Mouse (Mus musculus) kidney, adult 2 months (tissue): ENCODE data around the gene Sult1c2. TPM values are rescaled to one million over a fixed set of nuclear protein-coding genes. Genes with fewer than 3 reads are reported as not detected.
"Not testable (repeated sequence)": the region's sequence is repeated elsewhere in the genome, so short reads cannot be mapped to it uniquely, and the experiment has no call there.

Experiments
- DNase-seq: peaks from one replicate; pipeline ENCODE4 v3.0.0; 2021
- H3K27ac ChIP-seq: fragments of 200-500 bp; 2 replicates; pipeline ENCODE4 v1.5.1; 2012; ENCODE audit warnings: low read depth, low read length, control low read depth, inconsistent platforms; ENCODE audit not compliant: insufficient read depth
- H3K27me3 ChIP-seq: fragments of 200-500 bp; replicated peaks from 2 replicates; pipeline ENCODE4 v1.6.1; 2012; ENCODE audit warnings: mild to moderate bottlenecking, moderate library complexity, low read length, inconsistent platforms; ENCODE audit not compliant: control insufficient read depth, insufficient read depth
- H3K36me3 ChIP-seq: fragments of 200-500 bp; 2 replicates; pipeline ENCODE4 v1.6.1; 2012; ENCODE audit warnings: mild to moderate bottlenecking, moderate library complexity, low read length, inconsistent platforms; ENCODE audit not compliant: control insufficient read depth, insufficient read depth
- H3K4me1 ChIP-seq: fragments of 200-500 bp; 2 replicates; pipeline ENCODE4 v1.6.1; 2011; ENCODE audit warnings: low read length; ENCODE audit not compliant: control insufficient read depth, insufficient read depth
- H3K4me3 ChIP-seq: fragments of 200-500 bp; 2 replicates; pipeline ENCODE4 v1.5.1; 2011; ENCODE audit warnings: mild to moderate bottlenecking, low read depth, low read length, control low read depth; ENCODE audit not compliant: insufficient read depth
- CTCF ChIP-seq: fragments of 200-500 bp; conservative IDR thresholded peaks from 2 replicates; pipeline ENCODE4 v1.5.1; 2011; ENCODE audit warnings: low read depth, mild to moderate bottlenecking, control low read depth, low read length, moderate library complexity, mixed read lengths; ENCODE audit not compliant: insufficient read depth, insufficient read length
- POLR2A ChIP-seq: fragments of 200-500 bp; IDR thresholded peaks from one replicate; pipeline ENCODE4 v1.6.1; 2011; ENCODE audit warnings: low read depth, low read length, control low read depth
- WGBS: fragments of 180-500 bp; shearing (Covaris S2); methylation state at CpG from one replicate; pipeline ENCODE4 v1.1.7; 2018; 5-methylcytosine and 5-hydroxymethylcytosine counted together
- polyA plus RNA-seq: library from polyadenylated mRNA; depleted of rRNA; stranded (reverse); fragments of >200 nt; gene quantifications from 2 replicates; pipeline ENCODE4 v1.2.3, GENCODE M21; 2012; rRNA removed

Sult1c2 gene
- 77.9 and 94.0 TPM in 2 replicates for polyA plus RNA-seq

- Histone ChIP-seq H3K27me3 (no peaks in the 10 kb centered on the region), H3K27ac (peak within 1 kb of the TSS; percentile 92), H3K4me3 (peak within 1 kb of the TSS; percentile 63), H3K4me1 (peaks cover 13% of the 10 kb centered on the region), H3K36me3 (no peaks in the 10 kb centered on the region)
- peak; percentile 95 for DNase-seq
- 34% methylated on average over 4 of the region's 4 CpGs for WGBS
- no peak for TF ChIP-seq POLR2A
These were observed at the start of gene Sult1c2 for GRCm38 (mm10) chr17:53846206-53846605. Gene Sult1c2, minus strand, starts transcription at chr17:53846339.

- not testable (repeated sequence) for H3K27me3 ChIP-seq, H3K4me3 ChIP-seq, H3K27ac ChIP-seq, H3K4me1 ChIP-seq, H3K36me3 ChIP-seq
- 62% methylated on average over 7 of the region's 7 CpGs for WGBS
- peak; percentile 73 for DNase-seq
These were observed 33.0 kb upstream of the Sult1c2 start for GRCm38 (mm10) chr17:53879006-53879675.

DNA sequence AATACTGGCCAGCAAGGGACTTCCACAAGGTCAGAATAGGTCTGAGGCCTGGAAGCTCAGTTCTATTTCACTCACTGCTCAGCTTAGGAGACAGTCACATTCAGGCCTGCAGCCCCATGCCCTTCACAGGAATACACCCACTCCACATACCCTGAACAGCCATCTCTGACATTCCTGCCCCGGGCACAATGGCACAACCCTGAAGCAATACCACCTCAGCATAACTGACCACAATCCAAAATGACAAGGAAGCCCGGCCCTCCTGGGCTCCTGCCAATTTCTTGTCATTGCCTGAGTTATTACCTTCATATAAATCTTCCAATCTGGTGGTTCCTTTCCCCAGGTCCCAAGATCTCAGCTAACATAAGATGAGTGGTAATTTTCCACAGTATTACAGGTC lies 28.3 kb upstream of the Sult1c2 start:
- H3K27me3 ChIP-seq = no peaks in the 10 kb centered on the region
- H3K4me1 ChIP-seq = no peaks in the 10 kb centered on the region; the same call in 1 of the 2 replicates
- H3K27ac ChIP-seq = peak overlapping the region; percentile 9
- H3K36me3 ChIP-seq = no peaks in the 10 kb centered on the region
- DNase-seq = peak; percentile 91
- 26% methylated on average over 2 of the region's 2 CpGs for WGBS
- TF ChIP-seq CTCF (no peak), POLR2A (no peak)
- H3K4me3 ChIP-seq = no peak overlapping the region

DNA sequence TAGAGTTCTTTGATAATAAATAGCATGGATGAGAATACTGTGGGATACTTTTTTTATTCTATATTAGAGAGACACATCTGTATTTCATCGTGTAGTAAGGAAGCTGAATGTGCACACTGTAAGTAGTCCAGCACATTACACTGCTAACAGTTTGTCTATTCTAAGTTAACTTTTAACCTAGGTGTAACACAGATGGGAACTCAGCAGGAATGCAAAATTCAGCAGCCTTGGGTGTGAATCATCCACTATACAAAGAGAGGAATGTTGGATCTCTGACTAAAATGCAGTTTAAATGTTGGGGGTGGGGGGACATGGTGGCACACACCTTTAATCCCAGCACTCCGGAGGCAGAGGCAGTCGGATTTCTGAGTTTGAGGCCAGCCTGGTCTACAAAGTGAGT lies 26.1 kb upstream of the Sult1c2 start:
- no peaks in the 10 kb centered on the region for H3K36me3 ChIP-seq
- no peaks in the 10 kb centered on the region for H3K27me3 ChIP-seq
- no peak overlapping the region for H3K27ac ChIP-seq
- no peak overlapping the region for H3K4me3 ChIP-seq
- 36% methylated on average over 3 of the region's 3 CpGs for WGBS
- DNase-seq = peak; percentile 81
- TF ChIP-seq CTCF (no peak), POLR2A (no peak)
- H3K4me1 ChIP-seq = peaks cover 3% of the 10 kb centered on the region

DNA sequence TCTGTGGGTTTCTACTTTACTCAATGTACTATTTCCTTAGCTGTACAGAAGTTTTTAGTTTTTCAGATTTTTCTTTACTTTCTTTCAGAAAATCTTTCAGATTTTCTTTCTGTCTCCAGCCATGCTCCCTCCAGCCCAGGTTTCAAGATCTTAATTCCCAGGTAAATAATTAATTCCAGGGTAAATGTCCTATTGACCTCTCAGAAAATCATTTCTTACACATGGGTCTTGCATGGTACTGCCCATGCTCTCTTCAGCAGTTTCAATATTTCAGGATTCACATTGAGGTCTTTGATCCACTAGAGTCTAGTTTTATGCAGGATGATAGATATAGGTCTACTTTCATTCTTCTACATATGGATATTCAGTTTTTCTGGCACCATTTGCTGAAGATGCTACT lies 23.8 kb upstream of the Sult1c2 start:
- H3K4me1 ChIP-seq = peaks cover 3% of the 10 kb centered on the region
- no peak overlapping the region for H3K4me3 ChIP-seq
- no peaks in the 10 kb centered on the region for H3K27me3 ChIP-seq
- peak; percentile 68 for DNase-seq
- H3K27ac ChIP-seq = no peak overlapping the region; the same call in 1 of the 2 replicates
- no peaks in the 10 kb centered on the region for H3K36me3 ChIP-seq
- TF ChIP-seq CTCF (no peak), POLR2A (no peak)

- 74% methylated on average over 6 of the region's 6 CpGs for WGBS
- no peak for DNase-seq
- no peak for TF ChIP-seq CTCF
- TF ChIP-seq POLR2A = no peak
- no peak overlapping the region for H3K27ac ChIP-seq
- peaks cover 3% of the 10 kb centered on the region for H3K4me1 ChIP-seq
- no peaks in the 10 kb centered on the region for H3K27me3 ChIP-seq
- no peaks in the 10 kb centered on the region for H3K36me3 ChIP-seq
- no peak overlapping the region for H3K4me3 ChIP-seq
These were observed 19.3 kb upstream of the Sult1c2 start for GRCm38 (mm10) chr17:53865260-53865955.

GRCm38 (mm10) chr17:53860548-53860947 lies 14.4 kb upstream of the Sult1c2 start:
- no peaks in the 10 kb centered on the region; the same call in 1 of the 2 replicates for H3K4me1 ChIP-seq
- no peaks in the 10 kb centered on the region for H3K27me3 ChIP-seq
- no peak for TF ChIP-seq POLR2A
- no peak for TF ChIP-seq CTCF
- no peak overlapping the region; the same call in 1 of the 2 replicates for H3K27ac ChIP-seq
- DNase-seq = peak; percentile 74
- H3K36me3 ChIP-seq = no peaks in the 10 kb centered on the region
- no peak overlapping the region for H3K4me3 ChIP-seq
